Mouse (Mus musculus) ovary, postnatal 10 days (tissue): Measurements from ENCODE around the gene Plekhg1.
A peak's percentile ranks its signal among the peaks of the same experiment; 100 is the strongest.

Experiments used
- DNase-seq: peaks from one replicate; pipeline ENCODE4 v3.0.0; 2022; ENCODE audit warnings: low spot score

Plekhg1 gene

GRCm38 (mm10) chr10:3958591-3958990 lies 218.4 kb downstream of the Plekhg1 start:
- no peak for DNase-seq

- DNase-seq: no peak
Measured at GRCm38 (mm10) chr10:3969026-3969425, 228.9 kb downstream of the Plekhg1 start.

GRCm38 (mm10) chr10:3972237-3972636 lies 232.1 kb downstream of the Plekhg1 start:
- DNase-seq: no peak

GRCm38 (mm10) chr10:3972981-3973588 lies 232.9 kb downstream of the Plekhg1 start, which contains the start of gene Mthfd1l:
Gene Mthfd1l, plus strand, starts transcription at chr10:3973118.
- peak; percentile 52 for DNase-seq

GRCm38 (mm10) chr10:3973589-3974070 lies 233.5 kb downstream of the Plekhg1 start:
- peak; percentile 78 for DNase-seq

- DNase-seq: no peak
Measured at GRCm38 (mm10) chr10:3974380-3974779, 234.2 kb downstream of the Plekhg1 start.

GRCm38 (mm10) chr10:3975898-3976622 lies 235.9 kb downstream of the Plekhg1 start:
- DNase-seq: no peak

GRCm38 (mm10) chr10:3976623-3977010 lies 236.5 kb downstream of the Plekhg1 start:
- no peak for DNase-seq

- no peak for DNase-seq
Measured at GRCm38 (mm10) chr10:3978326-3978725, 238.2 kb downstream of the Plekhg1 start.

- no peak for DNase-seq
Measured at GRCm38 (mm10) chr10:3978792-3979488, 238.8 kb downstream of the Plekhg1 start.

GRCm38 (mm10) chr10:3980231-3980630 lies 240.1 kb downstream of the Plekhg1 start:
- DNase-seq: no peak

GRCm38 (mm10) chr10:3990295-3990883 lies 250.2 kb downstream of the Plekhg1 start:
- DNase-seq: no peak

- no peak for DNase-seq
Measured at GRCm38 (mm10) chr10:3993365-3994102, 253.4 kb downstream of the Plekhg1 start.

- DNase-seq: no peak
Measured at GRCm38 (mm10) chr10:3995277-3995676, 255.1 kb downstream of the Plekhg1 start.

GRCm38 (mm10) chr10:3996170-3996876 lies 256.2 kb downstream of the Plekhg1 start:
- peak; percentile 18 for DNase-seq

GRCm38 (mm10) chr10:3997851-3998426 lies 257.8 kb downstream of the Plekhg1 start:
- DNase-seq: no peak

GRCm38 (mm10) chr10:4002711-4003110 lies 262.5 kb downstream of the Plekhg1 start:
- DNase-seq: no peak

- DNase-seq: no peak
Measured at GRCm38 (mm10) chr10:4005191-4005590, 265.0 kb downstream of the Plekhg1 start.

- DNase-seq: no peak
Measured at GRCm38 (mm10) chr10:4006296-4007015, 266.3 kb downstream of the Plekhg1 start.
